Mouse (Mus musculus): ENCODE results near the gene Sash3.

GRCm38 (mm10) chrX:48207761-48208487, 61.7 kb downstream of the Sash3 start:
- no peak for TF ChIP-seq USF1 (IDR thresholded peaks at IDR 0.05; ENCODE audit: low read depth)
- no peak for TF ChIP-seq POLR2A (IDR thresholded peaks at IDR 0.05; ENCODE audit: insufficient read length, low read depth)
- TF ChIP-seq MAX (IDR thresholded peaks at IDR 0.05; ENCODE audit: low read depth), result no peak
- no peak for TF ChIP-seq POLR2AphosphoS2 (IDR thresholded peaks at IDR 0.05; ENCODE audit: insufficient read length, low read depth)
- TF ChIP-seq TCF12 (IDR thresholded peaks at IDR 0.05; ENCODE audit: insufficient read depth, poor library complexity, severe bottlenecking), result no peak
- TF ChIP-seq CEBPB (IDR thresholded peaks at IDR 0.05; ENCODE audit: insufficient read depth, poor library complexity, severe bottlenecking), result no peak
- TF ChIP-seq E2F4 (IDR thresholded peaks at IDR 0.05; ENCODE audit: insufficient read depth), result no peak
- no peak for TF ChIP-seq MYOD1 (IDR thresholded peaks at IDR 0.05; ENCODE audit: control insufficient read depth in 1 of 3, insufficient read length in 2 of 3, low read depth in 2 of 3)
- no peak for TF ChIP-seq SRF (IDR thresholded peaks at IDR 0.05; ENCODE audit: control insufficient read depth, insufficient read length, low read depth)
- TF ChIP-seq REST (IDR thresholded peaks at IDR 0.05; ENCODE audit: insufficient read depth, insufficient read length), result no peak
